Mouse (Mus musculus) liver, embryonic 16.5 days (tissue): Measurements from ENCODE around the gene Zfpm1. TPM values are rescaled to one million over a fixed set of nuclear protein-coding genes. Genes with fewer than 3 reads are reported as not detected.

Experiments used
- polyA plus RNA-seq: library from polyadenylated mRNA; unstranded; fragments of >200 nt; fragmentation: Nextera tagmentation; extraction: Ambion mirVana; gene quantifications from 2 replicates; pipeline ENCODE4 v1.2.1, GENCODE M21; 2015

The Zfpm1 gene
- polyA plus RNA-seq, 1 experiment from 2014 or later = 8.1 TPM

Other genes with a start within 250 kb of the Zfpm1 start
- not detected in 2 replicates for gene Trhr2, start 78.6 kb downstream of the Zfpm1 start, polyA plus RNA-seq
- gene Zc3h18, start 94.5 kb downstream of the Zfpm1 start, polyA plus RNA-seq = 17.8 and 19.0 TPM in 2 replicates
- gene Il17c, start 139.9 kb downstream of the Zfpm1 start, polyA plus RNA-seq = not detected in 2 replicates
- 191 TPM in 2 replicates for gene Cyba, start 150.8 kb downstream of the Zfpm1 start, polyA plus RNA-seq
- 21.8 and 23.2 TPM in 2 replicates for gene Mvd, start 161.3 kb downstream of the Zfpm1 start, polyA plus RNA-seq
- 0.14 and 0.40 TPM in 2 replicates for gene Snai3, start 178.6 kb downstream of the Zfpm1 start, polyA plus RNA-seq
- gene Rnf166, start 193.9 kb downstream of the Zfpm1 start, polyA plus RNA-seq = 12.7 and 14.0 TPM in 2 replicates
- 9.6 and 12.7 TPM in 2 replicates for gene Ctu2, start 194.0 kb downstream of the Zfpm1 start, polyA plus RNA-seq